Mouse (Mus musculus): ENCODE measurements around the gene Cdca5.

DNA sequence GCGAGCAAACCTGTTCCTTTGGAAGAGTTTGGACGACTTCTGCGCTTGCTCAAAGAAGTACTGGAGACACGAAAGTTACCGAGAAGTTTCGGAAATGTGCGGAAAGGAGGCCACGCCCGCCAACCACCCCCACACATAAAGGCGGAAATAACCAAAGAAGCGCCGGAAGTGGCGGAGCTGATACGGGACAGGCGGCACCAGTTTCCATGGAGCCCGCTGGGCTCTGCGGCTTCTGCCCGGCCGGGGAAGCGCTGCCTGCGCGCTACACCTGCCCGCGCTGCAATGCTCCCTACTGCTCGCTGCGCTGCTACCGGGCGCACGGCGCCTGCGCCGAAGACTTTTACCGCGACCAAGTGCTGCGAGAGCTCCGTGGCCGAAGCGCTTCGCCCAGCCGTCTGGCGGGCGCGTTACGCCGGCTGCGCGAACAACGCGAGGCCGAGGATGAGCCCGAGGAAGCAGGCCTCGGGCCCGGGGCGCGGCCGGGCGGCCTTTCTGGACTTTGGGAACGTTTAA, 23.7 kb upstream of the Cdca5 start, which contains the start of gene Znhit2:
- TF ChIP-seq EP300 (IDR thresholded peaks at IDR 0.05; ENCODE audit: insufficient read depth, low read depth, low read length) (no peak), CTCF (IDR thresholded peaks at IDR 0.05; ENCODE audit: low read depth, low read length) (no peak)

All from ES-Bruce4 (cell line).